Mouse (Mus musculus): ENCODE measurements around the gene Cntn4.

Cntn4 gene

GRCm38 (mm10) chr6:106329636-106330035, 652.2 kb downstream of the Cntn4 start:
- DNase-seq (ENCODE audit: low read depth, low spot score): peak; percentile 16

GRCm38 (mm10) chr6:106332466-106332865, 655.0 kb downstream of the Cntn4 start:
- DNase-seq (ENCODE audit: low read depth, low spot score): no peak

GRCm38 (mm10) chr6:106332933-106333332, 655.5 kb downstream of the Cntn4 start:
- DNase-seq (ENCODE audit: low read depth, low spot score): no peak

- no peak for DNase-seq (ENCODE audit: low read depth, low spot score)
Observed at GRCm38 (mm10) chr6:106335066-106335465, 657.6 kb downstream of the Cntn4 start.

- DNase-seq (ENCODE audit: low read depth, low spot score): no peak
Observed at GRCm38 (mm10) chr6:106336805-106337204, 659.3 kb downstream of the Cntn4 start.

- no peak for DNase-seq (ENCODE audit: low read depth, low spot score)
Observed at GRCm38 (mm10) chr6:106337829-106338228, 660.4 kb downstream of the Cntn4 start.

GRCm38 (mm10) chr6:106341114-106341513, 663.7 kb downstream of the Cntn4 start:
- DNase-seq (ENCODE audit: low read depth, low spot score): peak; percentile 24

- no peak for DNase-seq (ENCODE audit: low read depth, low spot score)
Observed at GRCm38 (mm10) chr6:106350072-106350471, 672.6 kb downstream of the Cntn4 start.

GRCm38 (mm10) chr6:106351389-106351788, 673.9 kb downstream of the Cntn4 start:
- no peak for DNase-seq (ENCODE audit: low read depth, low spot score)

GRCm38 (mm10) chr6:106358801-106359200, 681.3 kb downstream of the Cntn4 start:
- DNase-seq (ENCODE audit: low read depth, low spot score): peak; percentile 89

- DNase-seq (ENCODE audit: low read depth, low spot score): no peak
Observed at GRCm38 (mm10) chr6:106381288-106382025, 704.0 kb downstream of the Cntn4 start.

GRCm38 (mm10) chr6:106387833-106388406, 710.5 kb downstream of the Cntn4 start:
- DNase-seq (ENCODE audit: low read depth, low spot score): no peak

GRCm38 (mm10) chr6:106408014-106408413, 730.6 kb downstream of the Cntn4 start:
- no peak for DNase-seq (ENCODE audit: low read depth, low spot score)

- DNase-seq (ENCODE audit: low read depth, low spot score): no peak
Observed at GRCm38 (mm10) chr6:106408634-106409033, 731.2 kb downstream of the Cntn4 start.

GRCm38 (mm10) chr6:106422947-106423346, 745.5 kb downstream of the Cntn4 start:
- DNase-seq (ENCODE audit: low read depth, low spot score): no peak

GRCm38 (mm10) chr6:106423471-106423870, 746.0 kb downstream of the Cntn4 start:
- DNase-seq (ENCODE audit: low read depth, low spot score): no peak

- DNase-seq (ENCODE audit: low read depth, low spot score): no peak
Observed at GRCm38 (mm10) chr6:106426615-106427014, 749.2 kb downstream of the Cntn4 start.

GRCm38 (mm10) chr6:106431466-106431865, 754.0 kb downstream of the Cntn4 start:
- no peak for DNase-seq (ENCODE audit: low read depth, low spot score)

GRCm38 (mm10) chr6:106440786-106441185, 763.3 kb downstream of the Cntn4 start:
- no peak for DNase-seq (ENCODE audit: low read depth, low spot score)

GRCm38 (mm10) chr6:106441246-106441645, 763.8 kb downstream of the Cntn4 start:
- DNase-seq (ENCODE audit: low read depth, low spot score): no peak

- no peak for DNase-seq (ENCODE audit: low read depth, low spot score)
Observed at GRCm38 (mm10) chr6:106454131-106454838, 776.8 kb downstream of the Cntn4 start.

GRCm38 (mm10) chr6:106455616-106456015, 778.2 kb downstream of the Cntn4 start:
- no peak for DNase-seq (ENCODE audit: low read depth, low spot score)

- no peak for DNase-seq (ENCODE audit: low read depth, low spot score)
Observed at GRCm38 (mm10) chr6:106458166-106458565, 780.7 kb downstream of the Cntn4 start.
